Mouse (Mus musculus) lung, adult 18-20 months (tissue): ENCODE data around the gene Fstl3.
A peak's percentile ranks its signal among the peaks of the same experiment; 100 is the strongest.
"Not testable (repeated sequence)": the region's sequence is repeated elsewhere in the genome, so short reads cannot be mapped to it uniquely, and the experiment has no call there.

Source experiments
- DNase-seq, 2 experiments: peaks; one replicate each; pipeline ENCODE4 v3.0.0; 2022; ENCODE audit warnings: mixed read lengths in 2 of 2

Fstl3 gene

DNA sequence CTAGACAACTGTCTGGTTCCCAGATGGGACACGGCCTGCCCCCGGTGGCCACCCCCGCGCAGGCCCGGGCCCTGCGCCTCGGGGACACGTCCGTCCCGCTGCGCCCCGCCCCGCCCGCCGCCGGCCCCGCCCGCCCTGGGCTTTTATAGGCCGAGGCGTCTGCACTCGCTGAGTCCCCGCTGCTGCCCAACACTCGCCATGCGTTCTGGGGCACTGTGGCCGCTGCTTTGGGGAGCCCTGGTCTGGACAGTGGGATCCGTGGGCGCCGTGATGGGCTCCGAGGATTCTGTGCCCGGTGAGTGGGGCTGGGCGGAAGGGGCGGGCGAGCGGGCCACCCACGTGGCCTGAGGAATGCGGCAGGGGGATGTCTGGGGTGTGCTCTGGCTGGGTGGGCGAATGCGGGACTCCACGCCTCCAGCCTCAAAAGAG is at the start of gene Fstl3:
Gene Fstl3 (plus strand): TSS at position 170 of the 429 bp plus-strand sequence.
- peak in 1 of 2 experiments; percentile 52 for DNase-seq

DNA sequence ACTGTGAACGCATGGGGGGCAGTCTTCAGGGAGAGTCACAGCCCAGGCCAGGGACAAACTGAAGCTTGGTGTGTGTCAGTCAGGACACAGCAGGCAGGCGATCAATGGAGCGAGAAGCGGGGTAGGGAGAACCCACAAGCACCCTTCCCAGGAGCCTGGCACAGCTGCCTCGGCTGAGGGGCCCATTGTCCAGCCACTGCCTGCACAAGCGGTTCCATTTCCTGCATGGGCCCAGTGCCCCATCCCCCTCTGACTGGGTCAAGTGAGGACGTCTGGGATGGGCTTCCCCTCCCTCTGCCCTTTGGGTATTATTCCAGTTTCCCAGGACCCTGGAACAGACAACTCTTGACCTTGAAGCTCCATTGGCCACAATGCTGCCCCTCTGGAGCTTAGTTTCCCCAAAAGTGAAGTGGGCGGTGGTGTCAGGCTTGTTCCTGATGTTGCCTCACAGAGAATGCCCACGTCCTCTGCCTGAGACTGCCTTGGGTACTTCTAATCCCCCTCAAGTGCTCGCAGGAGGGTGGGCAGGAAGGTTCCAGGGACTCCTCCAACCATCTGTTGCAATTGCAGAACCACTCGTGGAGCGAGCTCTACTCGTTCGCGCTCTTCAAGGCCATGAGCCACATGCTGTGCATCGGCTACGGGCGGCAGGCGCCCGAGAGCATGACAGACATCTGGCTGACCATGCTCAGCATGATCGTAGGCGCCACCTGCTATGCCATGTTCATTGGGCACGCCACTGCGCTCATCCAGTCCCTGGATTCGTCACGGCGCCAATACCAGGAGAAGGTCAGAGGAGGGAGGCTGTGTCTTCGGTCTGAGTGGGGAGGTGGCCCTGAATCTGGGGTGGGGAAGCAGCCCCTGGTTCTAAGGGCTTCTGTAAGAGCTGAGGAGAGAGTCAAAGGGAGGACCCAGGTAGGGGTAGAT is 48.5 kb upstream of the Fstl3 start:
- DNase-seq: no peak

DNA sequence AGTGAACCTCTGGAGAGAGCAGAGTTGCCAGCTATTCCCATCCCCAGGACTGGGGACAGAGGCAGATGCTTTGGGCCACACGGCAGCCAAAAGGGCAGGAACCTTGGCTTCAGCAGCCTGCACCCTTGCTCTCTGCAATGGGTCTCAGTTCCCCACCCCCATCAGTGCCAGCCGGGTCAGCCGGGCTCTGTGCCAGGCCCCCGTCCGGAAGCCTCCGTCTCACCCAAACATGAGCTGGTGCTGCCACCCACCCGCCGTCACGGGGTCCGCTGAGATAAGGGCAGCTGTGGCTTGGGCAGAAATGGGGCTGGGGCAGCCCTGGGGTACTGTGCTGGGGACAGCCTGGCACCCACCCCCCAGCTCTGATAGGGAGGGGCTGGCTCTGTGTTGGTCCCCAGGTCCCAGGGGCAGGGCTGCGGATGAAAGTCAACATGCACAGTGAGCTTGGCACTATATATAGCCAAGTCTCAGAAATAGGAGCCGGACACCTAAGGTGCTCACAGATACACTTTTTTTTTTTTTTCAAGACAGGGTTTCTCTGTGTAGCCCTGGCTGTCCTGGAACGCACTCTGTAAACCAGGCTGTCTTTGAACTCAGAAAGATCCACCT is 47.6 kb upstream of the Fstl3 start:
- DNase-seq: no peak

DNA sequence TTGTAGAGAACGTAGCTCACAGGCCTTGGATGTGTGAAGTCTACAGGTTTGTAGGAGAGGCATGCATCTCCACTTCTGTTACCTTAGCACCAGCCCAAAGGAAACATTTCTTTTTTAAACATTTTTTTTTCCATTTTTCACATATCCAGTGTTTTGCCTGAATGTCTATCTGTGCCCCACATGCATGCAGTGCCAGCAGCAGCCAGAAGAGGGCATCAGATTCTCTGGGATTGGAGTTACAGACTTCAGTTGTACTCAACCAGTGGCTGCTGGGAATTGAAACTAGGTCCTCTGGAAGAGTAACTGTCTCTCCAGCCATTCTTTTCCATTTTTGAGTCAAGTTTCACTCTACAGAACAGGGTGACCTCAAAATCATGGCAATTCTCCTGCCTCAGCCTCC is 44.6 kb upstream of the Fstl3 start:
- DNase-seq: no peak

- DNase-seq: no peak
Measured at GRCm38 (mm10) chr10:79733847-79734246, 43.2 kb upstream of the Fstl3 start.

- DNase-seq: no peak
Measured at GRCm38 (mm10) chr10:79735361-79735760, 41.7 kb upstream of the Fstl3 start.

- no peak for DNase-seq
Measured at GRCm38 (mm10) chr10:79736706-79737105, 40.4 kb upstream of the Fstl3 start.

GRCm38 (mm10) chr10:79738259-79738658 is 38.8 kb upstream of the Fstl3 start:
- peak in 1 of 2 experiments; percentile 23 for DNase-seq

DNA sequence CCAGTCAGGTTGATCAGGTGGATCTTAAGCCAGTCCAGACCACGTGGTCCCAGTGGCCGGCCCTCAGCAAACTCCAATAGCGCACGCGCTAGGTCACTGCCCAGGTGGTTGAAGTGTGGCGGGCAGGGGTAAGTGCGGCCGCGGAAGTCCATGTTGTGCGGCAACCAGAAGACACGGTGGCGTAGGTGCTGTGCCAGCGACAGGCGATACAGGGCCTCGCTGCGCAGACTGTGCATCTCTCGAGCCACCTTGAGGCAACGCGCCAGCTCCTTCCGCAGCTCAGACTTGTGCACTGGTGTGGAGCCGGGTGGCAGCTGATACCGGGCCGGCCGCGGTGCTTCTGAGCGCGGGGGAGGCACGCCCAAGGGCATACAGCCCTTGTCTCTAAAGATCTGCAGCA is 37.8 kb upstream of the Fstl3 start:
- no peak for DNase-seq

- DNase-seq: no peak
Measured at GRCm38 (mm10) chr10:79740863-79741262, 36.2 kb upstream of the Fstl3 start.

GRCm38 (mm10) chr10:79743161-79743560 is 33.9 kb upstream of the Fstl3 start:
- DNase-seq: no peak

GRCm38 (mm10) chr10:79743650-79744365 is 33.3 kb upstream of the Fstl3 start:
- no peak for DNase-seq

DNA sequence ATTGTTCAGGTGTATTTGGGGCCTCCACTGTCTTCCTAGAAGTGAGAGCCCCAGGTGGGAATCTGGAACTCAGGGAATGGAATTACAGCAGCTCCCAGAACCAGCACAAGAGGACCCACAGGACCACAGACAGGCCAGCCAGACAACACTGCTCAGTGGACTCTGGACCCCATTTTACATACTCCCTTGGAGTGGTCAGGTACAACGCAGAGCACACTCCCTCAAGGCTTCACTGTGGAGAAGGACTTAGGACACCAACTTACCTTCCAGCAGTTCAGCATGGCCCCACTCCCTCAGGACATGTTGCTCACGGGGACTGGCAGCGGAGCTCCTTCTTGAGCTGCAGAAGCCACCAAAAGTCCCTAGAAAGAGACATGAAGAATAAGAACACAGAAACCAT is 31.7 kb upstream of the Fstl3 start:
- DNase-seq: no peak

- peak; percentile 97 to 98 for DNase-seq
Measured at GRCm38 (mm10) chr10:79745898-79746773, 30.9 kb upstream of the Fstl3 start, which contains the start of gene Polrmt. Polrmt (minus strand) TSS chr10:79746581.

DNA sequence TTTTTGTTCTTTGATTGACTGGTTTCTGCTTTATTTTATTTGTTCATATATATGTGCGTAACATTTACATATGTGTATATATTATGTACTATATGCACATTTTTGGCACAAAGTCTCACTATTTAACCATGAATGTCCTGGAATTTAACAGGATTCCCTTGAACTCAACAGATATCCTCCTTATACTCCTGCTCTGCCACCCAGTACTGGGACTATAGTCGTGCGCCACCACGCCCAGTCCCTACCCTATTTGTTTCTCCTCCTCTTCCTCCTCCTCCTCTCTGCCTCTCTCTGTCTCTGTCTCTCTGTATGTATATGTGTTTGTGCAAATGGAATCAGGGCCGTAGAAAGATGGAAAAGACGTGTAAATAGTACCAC is 30.3 kb upstream of the Fstl3 start:
- DNase-seq: no peak

- no peak for DNase-seq
Measured at GRCm38 (mm10) chr10:79748496-79748895, 28.6 kb upstream of the Fstl3 start.

- DNase-seq: peak; percentile 67 to 76
Measured at GRCm38 (mm10) chr10:79754856-79755516, 22.1 kb upstream of the Fstl3 start, which contains the start of gene Fgf22. Fgf22 (plus strand) TSS chr10:79755076.

GRCm38 (mm10) chr10:79755854-79756253 is 21.2 kb upstream of the Fstl3 start:
- DNase-seq: no peak

GRCm38 (mm10) chr10:79756660-79757059 is 20.4 kb upstream of the Fstl3 start:
- no peak for DNase-seq

GRCm38 (mm10) chr10:79759675-79760074 is 17.4 kb upstream of the Fstl3 start:
- DNase-seq: not testable (repeated sequence)

DNA sequence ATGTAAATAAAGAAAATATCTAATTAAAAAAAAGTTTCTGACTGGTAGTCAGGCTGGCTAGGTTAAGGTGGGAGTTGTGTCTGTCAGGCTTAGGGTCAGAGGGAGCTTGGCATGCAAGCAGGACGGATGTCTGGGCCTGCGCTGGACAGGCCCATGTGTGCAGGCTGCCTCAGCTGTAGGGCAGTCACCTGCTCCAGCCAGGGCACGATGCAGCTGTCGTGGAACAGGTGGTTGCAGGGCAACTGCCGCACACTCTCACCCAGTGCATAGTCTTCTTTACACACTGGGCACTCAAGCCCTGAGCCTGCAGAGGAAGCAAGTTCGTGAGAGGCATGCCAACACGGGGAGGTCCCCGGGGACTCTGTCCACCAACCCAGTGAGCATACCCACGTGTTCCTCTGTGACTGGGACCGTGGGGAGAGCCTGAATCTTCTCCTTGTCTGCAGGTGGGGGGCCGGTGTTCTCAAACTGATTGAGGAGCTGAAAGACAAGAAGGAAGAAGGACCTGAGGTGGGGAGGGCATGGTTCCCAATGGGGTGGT is 16.4 kb upstream of the Fstl3 start:
- DNase-seq: no peak
